Mouse (Mus musculus) megakaryocyte progenitor cell, adult 5-6 weeks (primary cell): ENCODE results near the gene AC192777.2. TPM values are rescaled to one million over a fixed set of nuclear protein-coding genes. Genes with fewer than 3 reads are reported as not detected.
"Not testable (repeated sequence)": the region's sequence is repeated elsewhere in the genome, so short reads cannot be mapped to it uniquely, and the experiment has no call there.

ENCODE experiments used
- ATAC-seq: replicated peaks from 2 replicates; pipeline ENCODE4 v1.8.0; 2016; ENCODE audit warnings: mild to moderate bottlenecking, moderate TSS enrichment, inconsistent platforms; ENCODE audit not compliant: poor library complexity
- total RNA-seq, 2 experiments: library from RNA; stranded (forward) in 1 of 2; stranded (reverse) in 1 of 2; fragments of 157-497, 149-512 nt in 1 of 2; fragments of 200-1000 nt in 1 of 2; gene quantifications; 2 replicates each; pipeline versions ENCODE4 v1.2.3 to v1.2.4; 2015 to 2017

Gene AC192777.2
- total RNA-seq (2015): not detected in 2 replicates
- not detected in 2 replicates for total RNA-seq (2017)

- ATAC-seq: not testable (repeated sequence)
Measured at GRCm38 (mm10) chr17:40095150-40095549, at the start of gene AC192777.2. Gene AC192777.2 (plus strand): TSS chr17:40095450.

- not testable (repeated sequence) for ATAC-seq
Measured at GRCm38 (mm10) chr17:40116172-40116571, 20.9 kb downstream of the AC192777.2 start.

GRCm38 (mm10) chr17:40116877-40117276 is 21.6 kb downstream of the AC192777.2 start:
- ATAC-seq: not testable (repeated sequence)

Other genes starting within 250 kb of the AC192777.2 start
- not detected in 2 replicates for gene Esp38, start 144.9 kb upstream of the AC192777.2 start, total RNA-seq (2015)
- gene Esp38, start 144.9 kb upstream of the AC192777.2 start, total RNA-seq (2017): not detected in 2 replicates
- not detected in 2 replicates for gene Pgk2, start 113.2 kb downstream of the AC192777.2 start, total RNA-seq (2015)
- gene Pgk2, start 113.2 kb downstream of the AC192777.2 start, total RNA-seq (2017): not detected in 2 replicates
- not detected in 2 replicates for gene Crisp3, start 146.8 kb downstream of the AC192777.2 start, total RNA-seq (2015)
- not detected in 2 replicates for gene Crisp3, start 146.8 kb downstream of the AC192777.2 start, total RNA-seq (2017)
- gene Crisp1, start 223.8 kb downstream of the AC192777.2 start, total RNA-seq (2015): not detected in 2 replicates
- gene Crisp1, start 223.8 kb downstream of the AC192777.2 start, total RNA-seq (2017): not detected in 2 replicates